Mouse (Mus musculus) MEL (cell line): ENCODE results near the gene Slc39a13. TPM values are rescaled to one million over a fixed set of nuclear protein-coding genes. Genes with fewer than 3 reads are reported as not detected.

ENCODE experiments used
- DNase-seq: peaks from one replicate; pipeline ENCODE4 v3.0.0; 2011; ENCODE audit warnings: low read depth, low spot score
- H3K27ac ChIP-seq: 2 replicates; pipeline ENCODE4 v1.5.1; 2012; ENCODE audit warnings: low read depth, mild to moderate bottlenecking, control low read depth, low read length, moderate library complexity; ENCODE audit not compliant: control insufficient read depth
- H3K27me3 ChIP-seq, 2 experiments: fragments of 150-350 bp in 1 of 2; sonication (generic) in 1 of 2; 2 replicates each; pipeline ENCODE4 v1.6.1; 2012; ENCODE audit warnings: low read length in 2 of 2, mild to moderate bottlenecking in 2 of 2, improper control_type of control experiment in 1 of 2, moderate library complexity in 1 of 2; ENCODE audit not compliant: insufficient read depth in 2 of 2, control insufficient read depth in 1 of 2
- H3K36me3 ChIP-seq, 2 experiments: 2 replicates each; pipeline ENCODE4 v1.6.1; 2012 to 2014; ENCODE audit warnings: low read length in 2 of 2, improper control_type of control experiment in 1 of 2, inconsistent platforms in 1 of 2, mild to moderate bottlenecking in 1 of 2; ENCODE audit not compliant: insufficient read depth in 2 of 2, control insufficient read depth in 1 of 2
- H3K4me1 ChIP-seq, 2 experiments: fragments of 150-350 bp in 1 of 2; sonication (generic) in 1 of 2; 2 replicates each; pipeline ENCODE4 v1.6.1; 2012; ENCODE audit warnings: low read length in 2 of 2, improper control_type of control experiment in 1 of 2, mild to moderate bottlenecking in 1 of 2; ENCODE audit not compliant: insufficient read depth in 2 of 2, control insufficient read depth in 1 of 2
- H3K4me3 ChIP-seq, 2 experiments: fragments of 150-350 bp in 1 of 2; sonication (generic) in 1 of 2; 2 replicates each; pipeline ENCODE4 v1.5.1; 2012; ENCODE audit warnings: low read depth in 2 of 2, low read length in 2 of 2, mild to moderate bottlenecking in 2 of 2, moderate library complexity in 2 of 2, control low read depth in 1 of 2, improper control_type of control experiment in 1 of 2; ENCODE audit not compliant: control insufficient read depth in 1 of 2, insufficient read depth in 1 of 2
- H3K79me2 ChIP-seq: 2 replicates; pipeline ENCODE4 v1.6.1; 2012; ENCODE audit warnings: mild to moderate bottlenecking, low read length, moderate library complexity; ENCODE audit not compliant: control insufficient read depth, poor library complexity, insufficient read depth
- H3K9ac ChIP-seq: 2 replicates; pipeline ENCODE4 v1.6.1; 2012; ENCODE audit warnings: low read depth, mild to moderate bottlenecking, control low read depth, low read length, moderate library complexity; ENCODE audit not compliant: control insufficient read depth, poor library complexity, severe bottlenecking
- H3K9me3 ChIP-seq: fragments of 150-350 bp; sonication (generic); replicated peaks from 2 replicates; pipeline ENCODE4 v1.6.1; 2012; ENCODE audit warnings: mild to moderate bottlenecking, low read length, improper control_type of control experiment, moderate library complexity; ENCODE audit not compliant: insufficient read depth
- BHLHE40 ChIP-seq: IDR thresholded peaks from 2 replicates; pipeline ENCODE4 v1.6.1; 2012; ENCODE audit warnings: low read depth, mild to moderate bottlenecking, inconsistent platforms, low read length, improper control_type of control experiment, borderline replicate concordance
- CHD2 ChIP-seq: IDR thresholded peaks from 2 replicates; pipeline ENCODE4 v1.6.1; 2011; ENCODE audit warnings: low read length, improper control_type of control experiment
- ELF1 ChIP-seq: IDR thresholded peaks from 2 replicates; pipeline ENCODE4 v1.6.1; 2014; ENCODE audit warnings: low read depth, mild to moderate bottlenecking, inconsistent platforms, low read length, improper control_type of control experiment, moderate library complexity
- EP300 ChIP-seq, 2 experiments: IDR thresholded peaks; 2 replicates each; pipeline ENCODE4 v1.6.1; 2011; ENCODE audit warnings: improper control_type of control experiment in 2 of 2, low read length in 2 of 2, low read depth in 1 of 2, mild to moderate bottlenecking in 1 of 2
- JUND ChIP-seq: IDR thresholded peaks from 2 replicates; pipeline ENCODE4 v1.6.1; 2011; ENCODE audit warnings: low read depth, mild to moderate bottlenecking, improper control_type of control experiment, low read length
- MEF2A ChIP-seq: IDR thresholded peaks from 2 replicates; pipeline ENCODE4 v1.6.1; 2014; ENCODE audit warnings: low read depth, mild to moderate bottlenecking, inconsistent platforms, low read length, improper control_type of control experiment; ENCODE audit not compliant: poor library complexity, insufficient replicate concordance, severe bottlenecking; ENCODE audit errors: extremely low read depth
- MXI1 ChIP-seq: IDR thresholded peaks from 2 replicates; pipeline ENCODE4 v1.6.1; 2011; ENCODE audit warnings: mild to moderate bottlenecking, low read depth, low read length, improper control_type of control experiment
- NELFE ChIP-seq: IDR thresholded peaks from 2 replicates; pipeline ENCODE4 v1.6.1; 2011; ENCODE audit warnings: low read depth, low read length, improper control_type of control experiment
- POLR2AphosphoS5 ChIP-seq: IDR thresholded peaks from 2 replicates; pipeline ENCODE4 v1.6.1; 2012; ENCODE audit warnings: low read depth, borderline replicate concordance, mild to moderate bottlenecking, inconsistent platforms, low read length, moderate library complexity, mixed read lengths
- RAD21 ChIP-seq: IDR thresholded peaks from 2 replicates; pipeline ENCODE4 v1.6.1; 2011; ENCODE audit warnings: mild to moderate bottlenecking, low read depth, low read length, improper control_type of control experiment
- SMC3 ChIP-seq: IDR thresholded peaks from 2 replicates; pipeline ENCODE4 v1.6.1; 2011; ENCODE audit warnings: low read depth, low read length, improper control_type of control experiment
- TAL1 ChIP-seq: IDR thresholded peaks from 2 replicates; pipeline ENCODE4 v1.6.1; 2012; ENCODE audit warnings: mild to moderate bottlenecking, inconsistent platforms, low read length, moderate library complexity, mixed read lengths
- TBP ChIP-seq: IDR thresholded peaks from 2 replicates; pipeline ENCODE4 v1.8.0; 2011; ENCODE audit warnings: low read depth, low read length, improper control_type of control experiment
- TCF12 ChIP-seq: IDR thresholded peaks from 2 replicates; pipeline ENCODE4 v1.6.1; 2014; ENCODE audit warnings: low read depth, mild to moderate bottlenecking, inconsistent platforms, low read length, improper control_type of control experiment, moderate library complexity
- USF1 ChIP-seq: IDR thresholded peaks from 2 replicates; pipeline ENCODE4 v1.6.1; 2014; ENCODE audit warnings: low read depth, mild to moderate bottlenecking, inconsistent platforms, low read length, improper control_type of control experiment, moderate library complexity
- ZMIZ1 ChIP-seq: IDR thresholded peaks from 2 replicates; pipeline ENCODE4 v1.6.1; 2012; ENCODE audit warnings: low read depth, mild to moderate bottlenecking, inconsistent platforms, low read length, improper control_type of control experiment, moderate library complexity
- polyA plus RNA-seq, 2 experiments: library from polyadenylated mRNA; stranded (reverse) in 1 of 2; unstranded in 1 of 2; fragments of >175 nt in 1 of 2; fragments of >200 nt in 1 of 2; gene quantifications; 2 replicates each; pipeline versions ENCODE4 v1.2.1 to v1.2.4; 2012; ENCODE audit warnings: low replicate concordance in 2 of 2, low read depth in 1 of 2; ENCODE audit not compliant: insufficient read length in 2 of 2, insufficient read depth in 1 of 2, missing spikeins in 1 of 2
- total RNA-seq: library from RNA; depleted of rRNA; stranded (reverse); fragments of 300-350 nt; gene quantifications from 2 replicates; pipeline ENCODE4 v1.2.3, GENCODE M21; 2012

Gene Slc39a13
- total and polyA plus RNA-seq, 3 experiments = 9.4 to 19.1 TPM; not detected in 1

DNA sequence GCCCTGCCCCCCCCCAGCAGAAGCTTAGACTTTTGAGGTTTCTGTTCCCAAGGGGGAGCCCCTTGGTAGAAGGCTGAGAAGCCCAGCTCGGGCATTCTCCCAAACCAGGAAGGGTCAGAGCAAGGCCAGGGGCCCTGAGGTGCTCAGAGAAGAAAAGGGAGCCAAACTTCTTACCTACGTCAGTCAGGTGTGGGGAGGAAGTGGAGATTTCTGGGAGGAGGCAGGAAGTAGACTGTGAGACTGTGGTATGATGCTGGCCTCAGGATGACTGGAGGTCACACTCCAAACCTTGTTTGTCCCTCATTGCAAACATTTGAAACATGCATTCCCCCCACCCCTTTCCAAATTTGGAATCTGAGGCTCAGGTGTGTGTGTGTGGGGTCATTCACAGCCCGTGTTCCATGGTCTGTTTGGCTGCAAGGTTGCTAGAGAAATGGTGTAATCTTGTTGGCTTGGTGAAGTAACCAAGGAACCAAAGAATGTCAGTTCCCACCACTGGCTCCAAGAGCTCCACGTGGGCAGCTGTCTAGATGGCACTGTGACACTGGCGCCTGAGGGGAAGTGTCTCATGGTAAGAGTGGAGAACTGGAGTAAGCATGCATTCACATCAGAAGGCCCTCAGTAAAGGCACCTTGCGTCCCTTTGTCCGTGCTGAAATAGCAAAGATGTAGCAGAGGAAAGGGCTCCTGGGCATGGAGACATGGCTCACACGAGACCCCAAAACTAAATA, 10.7 kb upstream of the Slc39a13 start:
- peaks cover 5 to 16% of the 10 kb centered on the region in 2 experiments for H3K4me1 ChIP-seq
- TF ChIP-seq ELF1 (no peak), POLR2AphosphoS5 (peak; percentile 84; the same call in 1 of the 2 replicates)
- H3K9ac ChIP-seq = no peak overlapping the region
- H3K27ac ChIP-seq = no peak overlapping the region
- no peaks in the 10 kb centered on the region for H3K27me3 ChIP-seq
- no peak overlapping the region for H3K4me3 ChIP-seq
- peaks cover 0 to 10% of the 10 kb centered on the region in 2 experiments; a peak in 2 of 4 replicates for H3K36me3 ChIP-seq
- DNase-seq = no peak
- no peaks in the 10 kb centered on the region for H3K79me2 ChIP-seq
- H3K9me3 ChIP-seq = no peaks in the 10 kb centered on the region

DNA sequence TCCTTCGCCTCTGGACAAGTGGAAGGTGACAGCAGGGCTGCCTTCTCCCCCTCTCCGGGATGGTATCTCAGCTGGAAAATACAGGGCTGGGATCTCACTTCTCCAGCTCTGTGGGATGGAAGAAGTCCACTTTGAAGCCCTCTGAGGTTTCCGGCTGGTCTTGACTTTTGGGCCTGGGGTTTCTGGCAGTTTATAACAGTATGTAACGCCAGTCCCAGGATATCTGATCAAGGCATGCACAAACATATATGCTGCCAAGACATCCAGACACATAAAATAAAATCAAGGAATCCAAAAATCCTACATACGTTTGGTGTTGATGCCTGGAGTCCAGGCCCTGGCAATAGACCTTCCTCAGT, 8.8 kb upstream of the Slc39a13 start:
- Histone ChIP-seq H3K36me3 (peaks cover 0 to 10% of the 10 kb centered on the region in 2 experiments; a peak in 2 of 4 replicates), H3K4me1 (peaks cover 5 to 13% of the 10 kb centered on the region in 2 experiments), H3K27me3 (no peaks in the 10 kb centered on the region), H3K9ac (peak overlapping the region; percentile 62), H3K79me2 (no peaks in the 10 kb centered on the region), H3K27ac (no peak overlapping the region), H3K9me3 (no peaks in the 10 kb centered on the region), H3K4me3 (peak overlapping the region; percentile 52 to 62)
- TF ChIP-seq JUND = no peak
- TF ChIP-seq TBP = no peak
- no peak for TF ChIP-seq ZMIZ1
- no peak for TF ChIP-seq CHD2
- TF ChIP-seq USF1 = no peak
- TF ChIP-seq SMC3 = no peak
- TF ChIP-seq TCF12 = no peak
- TF ChIP-seq BHLHE40 = no peak
- TF ChIP-seq POLR2AphosphoS5 = no peak
- no peak for TF ChIP-seq RAD21
- TF ChIP-seq EP300 (IDR thresholded peaks at IDR 0.05; ENCODE audit: low read depth in 1 of 2, low read length in 2 of 2) = no peak
- TF ChIP-seq MEF2A = no peak
- TF ChIP-seq TAL1 = no peak
- TF ChIP-seq NELFE = no peak
- no peak for TF ChIP-seq MXI1
- no peak for DNase-seq
